Mouse (Mus musculus) forebrain, embryonic 13.5 days (tissue): Measurements from ENCODE around the gene Vmn2r54. TPM values are rescaled to one million over a fixed set of nuclear protein-coding genes. Genes with fewer than 3 reads are reported as not detected.
"Not testable (repeated sequence)": the region's sequence is repeated elsewhere in the genome, so short reads cannot be mapped to it uniquely, and the experiment has no call there.

ENCODE experiments used
- ATAC-seq: fragments of 200-750 bp; cut with Nextera tagmentation; 2 replicates; pipeline ENCODE4 v1.8.0; 2017
- H3K27ac ChIP-seq: fragments of 300-500 bp; sonication (generic); 2 replicates; pipeline ENCODE4 v1.5.1; 2015; ENCODE audit warnings: inconsistent platforms, mild to moderate bottlenecking, moderate library complexity
- H3K27me3 ChIP-seq: fragments of 300-500 bp; sonication (generic); 2 replicates; pipeline ENCODE4 v1.6.1; 2015; ENCODE audit warnings: mild to moderate bottlenecking, inconsistent platforms
- H3K36me3 ChIP-seq: fragments of 300-500 bp; sonication (generic); 2 replicates; pipeline ENCODE4 v1.6.1; 2015; ENCODE audit warnings: mild to moderate bottlenecking, inconsistent platforms; ENCODE audit not compliant: poor library complexity, severe bottlenecking
- H3K4me1 ChIP-seq: fragments of 300-500 bp; sonication (generic); 2 replicates; pipeline ENCODE4 v1.6.1; 2015; ENCODE audit warnings: inconsistent platforms
- H3K4me2 ChIP-seq: fragments of 300-500 bp; sonication (generic); 2 replicates; pipeline ENCODE4 v1.6.1; 2015; ENCODE audit warnings: inconsistent platforms, mild to moderate bottlenecking, moderate library complexity
- H3K4me3 ChIP-seq: fragments of 300-500 bp; sonication (generic); 2 replicates; pipeline ENCODE4 v1.5.1; 2015; ENCODE audit warnings: mild to moderate bottlenecking, inconsistent platforms
- H3K9ac ChIP-seq: fragments of 300-500 bp; sonication (generic); 2 replicates; pipeline ENCODE4 v1.6.1; 2015; ENCODE audit warnings: mild to moderate bottlenecking, inconsistent platforms
- H3K9me3 ChIP-seq: fragments of 300-500 bp; sonication (generic); replicated peaks from 2 replicates; pipeline ENCODE4 v1.6.1; 2016; ENCODE audit warnings: inconsistent platforms
- WGBS: fragments of 180-500 bp; shearing (Covaris S2); methylation state at CpG from one replicate; pipeline ENCODE4 v1.1.7; 2015; 5-methylcytosine and 5-hydroxymethylcytosine counted together
- polyA plus RNA-seq: library from polyadenylated mRNA; unstranded; fragments of >200 nt; fragmentation: Nextera tagmentation; extraction: Ambion mirVana; gene quantifications from 2 replicates; pipeline ENCODE4 v1.2.1, GENCODE M21; 2015

The Vmn2r54 gene
- polyA plus RNA-seq = not detected in 2 replicates

GRCm38 (mm10) chr7:12640219-12640618 is at the start of gene Vmn2r54:
Gene Vmn2r54 (minus strand): TSS chr7:12640319.
- not testable (repeated sequence) for H3K4me2 ChIP-seq, ATAC-seq, H3K4me1 ChIP-seq, H3K9ac ChIP-seq, H3K36me3 ChIP-seq, H3K27ac ChIP-seq, H3K4me3 ChIP-seq, H3K27me3 ChIP-seq
- WGBS = 79% methylated on average over 3 of the region's 4 CpGs
- peaks cover 11% of the 10 kb centered on the region for H3K9me3 ChIP-seq

DNA sequence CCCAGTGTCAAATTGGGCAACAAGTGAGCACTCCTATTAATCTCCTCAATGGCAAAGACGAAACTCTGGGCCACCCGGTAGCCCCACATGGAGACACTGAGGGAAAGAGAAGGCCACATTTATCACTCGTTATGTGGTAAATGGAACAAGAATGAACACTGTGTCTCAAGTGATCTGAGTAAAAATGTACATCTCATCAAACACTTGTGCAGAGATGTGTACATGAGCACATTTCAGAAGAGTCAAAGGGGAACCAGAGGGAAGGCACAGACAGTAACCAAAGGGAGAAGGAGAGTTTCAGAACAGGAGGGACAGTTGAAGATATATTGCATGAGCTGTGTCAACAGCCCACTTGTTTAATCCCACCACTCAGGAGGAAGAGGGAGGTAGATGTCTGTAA is 44.8 kb upstream of the Vmn2r54 start, which contains the start of gene Vmn2r55:
Gene Vmn2r55, minus strand, starts transcription at position 101 of the 400 bp plus-strand sequence.
- H3K4me3 ChIP-seq, H3K9me3 ChIP-seq, H3K4me2 ChIP-seq, ATAC-seq, H3K27ac ChIP-seq, H3K9ac ChIP-seq, H3K4me1 ChIP-seq, H3K36me3 ChIP-seq, H3K27me3 ChIP-seq: not testable (repeated sequence)
- 81% methylated on average over 3 of the region's 3 CpGs for WGBS

DNA sequence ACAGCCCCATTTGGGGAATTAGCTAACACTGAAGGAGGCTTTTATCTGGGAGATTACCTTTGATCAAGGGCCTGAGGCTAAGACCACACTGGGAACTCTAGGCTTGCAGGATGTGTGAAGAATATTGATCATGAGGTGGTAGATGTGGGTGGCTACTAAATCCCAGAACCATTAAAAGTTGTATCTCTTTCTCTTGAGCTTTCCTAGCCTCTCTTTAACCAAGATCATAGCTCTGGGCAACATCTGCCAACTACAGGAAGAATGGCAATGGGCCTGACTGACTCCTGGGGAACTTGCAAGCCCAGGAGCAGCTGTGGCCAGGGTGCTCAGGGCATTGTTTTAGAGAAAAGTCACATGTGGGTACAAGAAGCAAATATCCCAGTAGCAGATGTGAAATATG is 31.4 kb downstream of the Vmn2r54 start, which contains the start of gene Vmn2r53:
Gene Vmn2r53, minus strand, starts transcription at position 101 of the 400 bp plus-strand sequence.
- ATAC-seq = no peak

More for the DNA sequence above, 31.4 kb downstream of the Vmn2r54 start, which contains the start of gene Vmn2r53:
- H3K27ac ChIP-seq = no peak within 1 kb of the TSS
- H3K36me3 ChIP-seq = no peaks in the 10 kb centered on the region
- H3K27me3 ChIP-seq = no peaks in the 10 kb centered on the region
- no peak within 1 kb of the TSS for H3K4me3 ChIP-seq
- H3K9ac ChIP-seq = no peak within 1 kb of the TSS
- peaks cover 31% of the 10 kb centered on the region for H3K9me3 ChIP-seq
- H3K4me1 ChIP-seq = no peaks in the 10 kb centered on the region
- no peak within 1 kb of the TSS for H3K4me2 ChIP-seq

Other genes with a start within 250 kb of the Vmn2r54 start
- gene Zfp551, start 217.6 kb downstream of the Vmn2r54 start, polyA plus RNA-seq = 5.5 and 6.9 TPM in 2 replicates
- gene Zfp606, start 162.0 kb downstream of the Vmn2r54 start, polyA plus RNA-seq = 48.8 and 50.7 TPM in 2 replicates
- not detected in 2 replicates for gene 2900092C05Rik, start 127.8 kb downstream of the Vmn2r54 start, polyA plus RNA-seq
- not detected in 2 replicates for gene Vmn2r53, start 31.5 kb downstream of the Vmn2r54 start, polyA plus RNA-seq
- gene Vmn2r55, start 44.7 kb upstream of the Vmn2r54 start, polyA plus RNA-seq = not detected in 2 replicates
- gene Vmn2r56, start 94.7 kb upstream of the Vmn2r54 start, polyA plus RNA-seq = not detected in 2 replicates
- gene Zscan18, start 163.3 kb upstream of the Vmn2r54 start, polyA plus RNA-seq = 11.4 and 14.9 TPM in 2 replicates
- 31.0 and 31.4 TPM in 2 replicates for gene Zfp329, start 178.5 kb upstream of the Vmn2r54 start, polyA plus RNA-seq
- 32.6 and 33.3 TPM in 2 replicates for gene Zfp110, start 194.4 kb upstream of the Vmn2r54 start, polyA plus RNA-seq
- 7.0 and 7.5 TPM in 2 replicates for gene Zfp128, start 240.9 kb upstream of the Vmn2r54 start, polyA plus RNA-seq